Mouse (Mus musculus): ENCODE data around the gene Zbtb26. TPM values are rescaled to one million over a fixed set of nuclear protein-coding genes. Genes with fewer than 3 reads are reported as not detected.

Gene Zbtb26
- 9.7 and 9.9 TPM in 2 replicates for polyA plus RNA-seq (2015; fragmentation: Nextera tagmentation; extraction: Ambion mirVana)

DNA sequence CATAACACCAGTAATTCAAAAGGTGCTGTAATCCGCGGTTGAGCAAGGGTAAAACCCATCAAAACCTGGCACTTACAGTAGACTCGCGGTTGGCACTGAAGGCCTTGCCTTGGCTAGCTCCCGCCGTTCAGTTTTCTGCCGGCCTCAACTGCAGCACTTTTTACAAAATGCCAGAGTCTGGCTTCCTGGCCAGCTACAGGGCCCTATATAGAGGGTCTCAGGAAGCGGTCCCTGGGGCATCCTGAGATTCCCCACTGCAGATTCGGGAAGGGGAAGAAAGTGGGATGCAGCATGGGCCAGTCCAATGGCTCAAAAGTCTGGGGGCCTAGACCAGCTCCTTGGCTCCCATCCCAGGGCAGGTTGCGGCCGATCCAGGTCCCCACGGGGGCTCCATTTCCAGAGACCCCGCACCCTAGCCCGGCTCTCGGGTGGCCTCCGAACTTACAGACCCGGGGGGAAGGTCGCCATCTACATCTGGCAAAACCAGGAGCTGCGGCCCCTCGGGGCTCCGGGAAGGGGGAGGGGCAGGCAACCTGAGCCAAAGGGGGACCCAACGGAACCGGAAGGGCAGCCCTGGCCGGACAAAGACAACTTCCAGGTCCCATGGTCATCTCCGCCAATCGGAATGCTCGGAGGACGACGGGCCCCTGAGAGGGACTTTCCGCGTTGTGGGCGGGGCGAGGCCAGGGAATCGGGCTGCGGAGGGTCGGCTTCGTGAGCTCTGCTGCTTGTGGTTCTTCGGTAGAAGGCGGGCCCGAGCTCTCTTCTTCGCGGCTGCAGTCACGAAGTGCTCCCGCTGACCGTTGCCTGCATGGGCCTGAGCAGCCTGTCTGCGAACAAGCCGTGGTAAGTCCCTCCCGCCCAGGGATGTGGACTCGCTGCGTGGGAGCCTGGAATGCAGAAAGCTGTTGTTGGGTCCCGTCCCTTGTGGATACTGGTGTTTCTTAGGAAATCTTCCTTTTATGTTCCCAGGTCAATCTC, at the start of gene Zbtb26, which contains the start of the genes Zbtb6 and Rabgap1:
Gene Zbtb26 (minus strand): TSS at position 525 of the 981 bp plus-strand sequence.
Gene Zbtb6 (minus strand): TSS at position 561 of the 981 bp plus-strand sequence.
Gene Rabgap1 (plus strand): TSS at position 669 of the 981 bp plus-strand sequence.
- ATAC-seq = peak; percentile 99
- Histone ChIP-seq H3K27ac (peak within 1 kb of the TSS; percentile 91), H3K9me3 (no peaks in the 10 kb centered on the region), H3K36me3 (no peaks in the 10 kb centered on the region), H3K4me3 (replicated peaks) (peak within 1 kb of the TSS; percentile 90), H3K4me2 (replicated peaks) (peak within 1 kb of the TSS; percentile 67), H3K9ac (replicated peaks) (peak within 1 kb of the TSS; percentile 92), H3K27me3 (no peaks in the 10 kb centered on the region), H3K4me1 (replicated peaks) (peaks cover 36% of the 10 kb centered on the region)
- under 1% methylated on average over 51 of the region's 51 CpGs for WGBS

DNA sequence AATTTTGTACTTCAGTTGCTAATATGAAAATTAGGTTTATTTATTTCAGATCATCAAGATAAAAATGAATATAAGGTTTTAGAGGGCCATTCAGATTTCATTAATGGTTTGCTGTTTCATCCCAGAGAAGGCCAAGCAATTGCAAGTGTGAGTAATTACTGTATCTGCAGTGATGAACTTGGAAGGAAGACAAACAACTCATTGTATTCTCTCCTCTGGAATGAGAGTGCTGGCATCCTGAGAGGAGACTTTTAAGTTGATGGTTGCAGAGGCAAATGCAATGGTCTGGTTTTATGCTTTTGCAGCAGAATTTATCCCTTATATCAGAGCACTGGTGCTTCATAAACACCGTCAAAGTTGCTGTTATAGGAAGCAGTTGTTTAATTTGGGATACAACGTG, 46.0 kb upstream of the Zbtb26 start:
- Histone ChIP-seq H3K4me2 (replicated peaks) (no peak overlapping the region), H3K27me3 (no peaks in the 10 kb centered on the region), H3K27ac (no peak overlapping the region), H3K4me1 (replicated peaks) (no peaks in the 10 kb centered on the region), H3K36me3 (peaks cover 65% of the 10 kb centered on the region), H3K9me3 (no peaks in the 10 kb centered on the region), H3K9ac (replicated peaks) (no peak overlapping the region), H3K4me3 (replicated peaks) (no peak overlapping the region)
- 96% methylated on average over 2 of the region's 2 CpGs for WGBS
- ATAC-seq = no peak

DNA sequence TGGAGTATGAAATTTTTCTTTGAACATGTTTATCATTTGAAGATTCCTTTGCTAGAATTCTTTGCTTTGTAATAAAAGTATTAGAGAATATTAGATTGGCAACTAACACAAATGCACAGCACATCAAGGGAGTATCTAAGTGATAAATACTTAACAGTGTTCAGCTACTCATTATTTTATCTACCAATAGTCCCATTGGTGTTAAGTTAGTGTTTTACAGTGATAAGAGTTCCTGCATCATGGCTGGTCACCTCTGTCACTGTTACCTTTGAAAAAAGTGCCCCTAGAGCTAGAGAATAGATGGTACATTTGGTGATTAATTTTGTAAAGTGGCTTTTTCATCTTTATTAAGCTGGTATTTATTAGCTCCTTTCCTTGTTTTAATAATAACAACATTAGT, 43.5 kb upstream of the Zbtb26 start:
- no peaks in the 10 kb centered on the region for H3K9me3 ChIP-seq
- no peak overlapping the region for H3K9ac ChIP-seq (replicated peaks)
- no peak overlapping the region for H3K27ac ChIP-seq
- no peak overlapping the region for H3K4me3 ChIP-seq (replicated peaks)
- no peak for ATAC-seq
- no peak overlapping the region for H3K4me2 ChIP-seq (replicated peaks)
- H3K27me3 ChIP-seq = no peaks in the 10 kb centered on the region
- peaks cover 59% of the 10 kb centered on the region for H3K36me3 ChIP-seq
- H3K4me1 ChIP-seq (replicated peaks) = no peaks in the 10 kb centered on the region

DNA sequence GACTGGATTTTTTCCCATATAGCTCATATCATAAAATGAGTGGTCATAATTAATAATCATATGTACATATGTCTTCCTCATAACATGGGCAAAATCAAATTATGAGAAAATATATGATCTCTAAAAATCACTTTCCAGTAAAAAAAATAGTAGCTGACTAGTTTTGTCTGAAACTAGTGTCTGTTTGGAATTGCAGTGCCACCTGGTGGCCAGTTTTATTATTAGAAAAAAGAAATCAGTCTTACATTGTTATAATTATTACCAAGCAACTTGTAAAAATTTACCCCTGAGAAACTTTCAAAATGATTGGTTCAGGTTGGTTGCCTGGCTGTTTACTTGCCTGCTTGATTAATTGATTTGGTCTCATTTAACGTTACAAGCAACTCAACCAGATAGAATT, 42.4 kb upstream of the Zbtb26 start:
- Histone ChIP-seq H3K4me2 (replicated peaks) (no peak overlapping the region), H3K4me1 (replicated peaks) (no peaks in the 10 kb centered on the region), H3K36me3 (peaks cover 55% of the 10 kb centered on the region), H3K27ac (no peak overlapping the region), H3K4me3 (replicated peaks) (no peak overlapping the region), H3K9me3 (no peaks in the 10 kb centered on the region), H3K27me3 (no peaks in the 10 kb centered on the region), H3K9ac (replicated peaks) (no peak overlapping the region)
- 92% methylated on average over 1 of the region's 1 CpGs for WGBS
- ATAC-seq = no peak

DNA sequence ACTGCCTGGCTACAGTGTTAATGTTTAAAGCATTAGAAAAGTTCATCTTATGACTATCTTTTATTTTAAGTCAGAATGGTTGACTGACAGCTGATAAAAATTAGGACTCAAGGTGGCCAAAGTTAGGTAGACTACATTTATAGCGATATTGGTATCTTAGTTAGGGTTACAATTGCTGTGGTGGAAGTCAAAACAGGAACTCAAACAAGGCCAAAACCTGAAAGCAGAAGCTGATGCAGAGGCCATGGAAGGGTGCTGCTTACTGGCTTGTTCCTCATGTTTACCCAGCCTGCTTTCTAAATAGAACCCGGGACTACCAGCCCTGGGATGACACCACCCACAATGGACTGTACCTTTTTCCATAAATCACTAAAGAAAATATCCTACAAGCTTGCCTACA, 41.2 kb upstream of the Zbtb26 start:
- H3K9ac ChIP-seq (replicated peaks) = no peak overlapping the region
- no peaks in the 10 kb centered on the region for H3K4me1 ChIP-seq (replicated peaks)
- H3K27ac ChIP-seq = no peak overlapping the region
- peaks cover 43% of the 10 kb centered on the region for H3K36me3 ChIP-seq
- no peak overlapping the region for H3K4me2 ChIP-seq (replicated peaks)
- no peaks in the 10 kb centered on the region for H3K9me3 ChIP-seq
- no peaks in the 10 kb centered on the region for H3K27me3 ChIP-seq
- WGBS = 88% methylated on average over 2 of the region's 2 CpGs
- no peak for ATAC-seq
- H3K4me3 ChIP-seq (replicated peaks) = no peak overlapping the region

DNA sequence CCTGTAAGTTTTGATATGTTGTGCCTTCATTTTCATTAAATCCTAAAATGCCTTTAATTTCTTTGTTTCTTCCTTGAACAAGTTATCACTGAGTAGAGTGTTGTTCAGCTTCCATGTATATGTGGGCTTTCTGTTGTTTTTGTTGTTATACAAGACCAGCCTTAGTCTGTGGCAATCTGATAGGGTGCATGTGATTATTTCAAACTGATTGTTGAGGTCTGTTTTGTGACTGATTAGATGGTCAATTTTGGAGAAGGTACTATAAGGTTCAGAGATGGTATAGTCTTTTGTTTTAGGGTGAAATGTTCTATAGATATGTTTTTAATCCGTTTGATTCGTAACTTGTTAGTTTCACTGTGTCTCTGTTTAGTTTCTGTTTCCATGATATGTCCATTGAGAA, 37.1 kb upstream of the Zbtb26 start:
- H3K4me1 ChIP-seq (replicated peaks) = no peaks in the 10 kb centered on the region
- H3K27me3 ChIP-seq = no peaks in the 10 kb centered on the region
- H3K36me3 ChIP-seq = peaks cover 57% of the 10 kb centered on the region
- no peak for ATAC-seq
- H3K4me2 ChIP-seq (replicated peaks) = no peak overlapping the region
- WGBS = 95% methylated on average over 2 of the region's 2 CpGs
- H3K4me3 ChIP-seq (replicated peaks) = no peak overlapping the region
- H3K9ac ChIP-seq (replicated peaks) = no peak overlapping the region
- no peaks in the 10 kb centered on the region for H3K9me3 ChIP-seq
- H3K27ac ChIP-seq = no peak overlapping the region

DNA sequence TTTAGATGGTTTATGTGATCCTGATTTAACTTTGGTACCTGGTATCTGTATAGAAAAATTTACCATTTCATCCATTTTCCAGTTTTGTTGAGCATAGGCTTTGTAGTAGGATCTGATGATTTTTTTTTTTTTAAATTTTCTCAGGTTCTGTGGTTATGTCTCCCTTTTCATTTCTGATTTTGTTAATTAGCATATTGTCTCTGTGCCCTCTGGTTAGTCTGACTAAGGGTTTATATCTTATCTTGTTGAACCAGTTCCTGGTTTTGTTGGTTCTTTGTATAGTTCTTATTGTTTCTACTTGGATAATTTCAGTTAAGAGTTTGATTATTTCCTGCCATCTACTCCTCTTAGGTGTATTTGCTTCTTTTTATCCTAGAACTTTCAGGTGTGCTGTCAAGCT, 36.6 kb upstream of the Zbtb26 start:
- ATAC-seq = no peak
- Histone ChIP-seq H3K27ac (no peak overlapping the region), H3K9me3 (no peaks in the 10 kb centered on the region), H3K36me3 (peaks cover 56% of the 10 kb centered on the region), H3K4me3 (replicated peaks) (no peak overlapping the region), H3K9ac (replicated peaks) (no peak overlapping the region), H3K27me3 (no peaks in the 10 kb centered on the region), H3K4me2 (replicated peaks) (no peak overlapping the region), H3K4me1 (replicated peaks) (no peaks in the 10 kb centered on the region)

DNA sequence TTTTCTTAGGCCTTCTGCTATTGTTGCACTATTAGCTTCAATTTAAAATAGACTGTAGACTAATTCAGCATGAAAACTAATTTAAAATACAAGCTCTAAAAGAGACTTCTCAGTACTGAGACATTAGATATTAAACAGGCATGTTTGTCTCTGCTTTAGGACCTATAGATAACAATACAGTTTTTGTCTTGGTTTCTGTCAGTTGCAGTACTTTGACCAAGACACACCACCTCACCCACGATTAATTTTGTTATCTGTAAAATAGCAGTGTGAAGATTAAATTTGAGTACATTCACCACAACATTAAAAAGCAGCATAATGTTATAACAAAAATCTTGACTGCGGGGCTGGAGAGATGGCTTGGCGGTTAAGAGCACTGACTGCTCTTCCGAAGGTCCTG, 23.3 kb upstream of the Zbtb26 start:
- no peak overlapping the region for H3K9ac ChIP-seq (replicated peaks)
- peaks cover 14% of the 10 kb centered on the region for H3K36me3 ChIP-seq
- H3K4me1 ChIP-seq (replicated peaks) = no peaks in the 10 kb centered on the region
- H3K9me3 ChIP-seq = no peaks in the 10 kb centered on the region
- 97% methylated on average over 4 of the region's 4 CpGs for WGBS
- no peak overlapping the region for H3K4me3 ChIP-seq (replicated peaks)
- ATAC-seq = no peak
- H3K27me3 ChIP-seq = no peaks in the 10 kb centered on the region
- H3K4me2 ChIP-seq (replicated peaks) = no peak overlapping the region
- H3K27ac ChIP-seq = no peak overlapping the region

DNA sequence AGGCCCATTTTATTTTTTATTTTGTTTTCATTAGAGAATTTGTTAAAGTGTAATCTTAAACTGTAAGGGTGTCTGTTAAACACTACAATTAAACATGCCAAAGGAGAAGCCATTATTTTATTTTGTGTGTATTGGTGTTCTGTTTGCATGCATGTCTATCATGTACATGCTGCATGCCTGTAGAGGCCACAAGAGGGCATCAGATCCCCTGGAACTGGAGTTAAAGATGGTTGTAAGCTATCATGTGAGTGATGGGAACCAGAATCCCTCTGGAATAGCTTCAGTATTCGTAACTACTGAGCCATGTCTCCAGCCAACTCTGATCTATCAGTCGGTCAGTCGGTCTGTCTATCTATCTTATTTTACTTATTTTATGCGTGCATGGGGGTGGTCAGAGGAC, 17.8 kb upstream of the Zbtb26 start:
- Histone ChIP-seq H3K9me3 (no peaks in the 10 kb centered on the region), H3K27ac (no peak overlapping the region), H3K4me1 (replicated peaks) (no peaks in the 10 kb centered on the region), H3K4me3 (replicated peaks) (no peak overlapping the region), H3K4me2 (replicated peaks) (no peak overlapping the region), H3K27me3 (no peaks in the 10 kb centered on the region), H3K36me3 (0 out of 2 replicates have a peak, but pooled peaks cover 9% of the 10 kb centered on the region), H3K9ac (replicated peaks) (no peak overlapping the region)
- WGBS = over 99% methylated on average over 4 of the region's 4 CpGs
- ATAC-seq = no peak

DNA sequence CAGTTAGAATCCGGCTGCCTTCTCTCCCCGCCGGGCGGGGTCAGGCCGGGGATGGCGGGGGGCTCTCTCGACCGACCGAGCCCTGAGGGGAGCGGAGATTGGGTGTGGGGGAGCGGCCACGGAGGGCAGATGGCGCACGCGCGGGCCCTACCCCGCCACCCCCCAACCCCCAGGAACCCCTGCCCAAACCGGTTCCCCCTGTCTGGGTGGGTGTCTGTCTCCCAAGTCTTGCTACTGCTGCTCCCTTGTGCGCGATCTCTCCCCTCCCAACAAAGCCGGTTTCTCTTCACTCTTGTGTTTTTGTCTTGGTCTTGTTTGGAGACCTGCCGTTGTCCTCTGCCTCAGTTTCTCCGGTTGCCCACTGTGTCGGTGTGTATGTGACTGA, 9.4 kb upstream of the Zbtb26 start:
- Histone ChIP-seq H3K36me3 (no peaks in the 10 kb centered on the region), H3K27ac (peak overlapping the region; percentile 83), H3K9ac (replicated peaks) (peak overlapping the region; percentile 90), H3K4me1 (replicated peaks) (peaks cover 19% of the 10 kb centered on the region), H3K4me2 (replicated peaks) (peak overlapping the region; percentile 74), H3K27me3 (no peaks in the 10 kb centered on the region), H3K9me3 (no peaks in the 10 kb centered on the region), H3K4me3 (replicated peaks) (peak overlapping the region; percentile 71)
- WGBS = under 1% methylated on average over 24 of the region's 24 CpGs
- peak; percentile 89 for ATAC-seq

DNA sequence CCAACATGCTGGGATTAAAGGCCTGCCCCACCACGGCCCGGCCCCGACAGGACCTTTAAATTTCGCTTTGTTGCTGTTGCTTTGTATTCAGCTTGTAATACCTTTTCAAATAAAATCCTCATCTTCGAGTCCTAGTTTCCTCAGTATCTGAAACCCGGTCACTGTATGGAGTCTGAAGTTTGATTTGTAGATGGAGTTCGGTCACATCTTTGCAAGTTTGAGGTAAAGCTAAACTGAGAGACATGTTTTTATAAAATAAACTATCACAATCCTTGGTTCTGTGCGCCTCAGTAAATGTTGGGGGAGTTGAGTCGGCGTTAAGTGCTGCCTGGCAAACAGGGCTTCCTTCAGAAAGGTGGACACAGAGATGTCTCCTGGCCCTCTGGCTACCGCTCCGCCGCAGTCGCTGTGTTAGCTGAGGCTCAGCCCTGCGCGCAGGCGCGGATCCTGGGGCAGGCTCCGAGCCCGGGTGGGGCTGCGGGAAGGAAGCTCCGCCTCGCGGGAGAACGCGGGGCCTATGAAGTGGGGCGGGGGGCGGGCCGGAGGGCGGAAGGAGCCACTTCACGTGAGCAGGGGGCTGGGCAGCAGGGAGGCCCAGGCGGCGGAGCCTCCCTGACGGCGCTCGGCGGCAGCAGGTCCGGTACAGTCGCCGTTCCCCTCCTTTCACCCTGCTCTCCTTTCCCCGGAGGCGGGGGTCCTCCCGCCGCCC, 8.9 kb upstream of the Zbtb26 start:
- WGBS = 9% methylated on average over 38 of the region's 44 CpGs
- peak overlapping the region; percentile 90 for H3K9ac ChIP-seq (replicated peaks)
- ATAC-seq = peak; percentile 99
- no peaks in the 10 kb centered on the region for H3K9me3 ChIP-seq
- peak overlapping the region; percentile 74 for H3K4me2 ChIP-seq (replicated peaks)
- H3K36me3 ChIP-seq = no peaks in the 10 kb centered on the region
- H3K4me3 ChIP-seq (replicated peaks) = peak overlapping the region; percentile 71
- peaks cover 19% of the 10 kb centered on the region for H3K4me1 ChIP-seq (replicated peaks)
- peak overlapping the region; percentile 83 for H3K27ac ChIP-seq
- no peaks in the 10 kb centered on the region for H3K27me3 ChIP-seq

DNA sequence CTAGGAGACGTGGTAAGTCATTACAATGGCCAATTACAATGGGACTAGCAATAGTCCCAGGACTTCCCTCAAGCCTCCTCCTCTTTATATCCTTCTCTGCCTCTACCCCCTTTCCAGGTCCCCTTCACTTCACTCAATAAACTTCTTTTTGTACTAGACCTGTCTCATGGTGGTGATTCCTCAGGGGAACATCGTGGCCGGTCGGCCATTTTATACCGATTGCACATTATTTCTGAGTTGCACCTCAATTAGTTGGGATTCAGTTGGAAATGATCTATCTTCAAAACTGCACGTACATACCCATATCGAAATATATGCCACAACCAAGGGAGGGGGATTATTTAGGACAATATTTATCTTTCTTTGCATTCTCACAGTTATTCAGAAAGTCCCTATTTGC, 11.3 kb downstream of the Zbtb26 start:
- Histone ChIP-seq H3K27ac (peak overlapping the region; percentile 99), H3K4me2 (replicated peaks) (peak overlapping the region; percentile 92), H3K36me3 (peaks cover 30% of the 10 kb centered on the region), H3K9ac (replicated peaks) (peak overlapping the region; percentile 83), H3K4me1 (replicated peaks) (peaks cover 23% of the 10 kb centered on the region), H3K4me3 (replicated peaks) (peak overlapping the region; percentile 91), H3K9me3 (no peaks in the 10 kb centered on the region), H3K27me3 (no peaks in the 10 kb centered on the region)
- ATAC-seq = peak; percentile 47
- WGBS = 23% methylated on average over 7 of the region's 7 CpGs

Measured in midbrain, embryonic 13.5 days (tissue).